Mouse (Mus musculus): Measurements from ENCODE around the gene Acsm1. TPM values are rescaled to one million over a fixed set of nuclear protein-coding genes. Genes with fewer than 3 reads are reported as not detected.
A peak's percentile ranks its signal among the peaks of the same experiment; 100 is the strongest.

Gene Acsm1
- polyA plus RNA-seq, 1 experiment from 2014 or later, result not detected

- 81% methylated on average over 2 of the region's 2 CpGs for WGBS
Measured at GRCm38 (mm10) chr7:119601195-119601953, 5.5 kb upstream of the Acsm1 start.

GRCm38 (mm10) chr7:119601954-119602317 is 4.9 kb upstream of the Acsm1 start:
- ATAC-seq (replicated peaks; ENCODE audit: insufficient number of reproducible peaks, low FRiP score, low TSS enrichment, low read depth) (no peak), DNase-seq (ENCODE audit: low spot score) (no peak)
- no peaks in the 10 kb centered on the region for H3K9me3 ChIP-seq (replicated peaks; ENCODE audit: control insufficient read depth, low read length)
- H3K27ac ChIP-seq (replicated peaks; ENCODE audit: low read depth, low read length), result no peak overlapping the region
- WGBS, result 56% methylated on average over 1 of the region's 1 CpGs
- H3K4me3 ChIP-seq (ENCODE audit: low read depth, low read length), result no peak overlapping the region
- no peak overlapping the region for H3K4me2 ChIP-seq (ENCODE audit: low read depth, low read length)
- H3K27me3 ChIP-seq (ENCODE audit: control insufficient read depth, insufficient read depth, low read length), result no peaks in the 10 kb centered on the region
- no peaks in the 10 kb centered on the region for H3K36me3 ChIP-seq (replicated peaks; ENCODE audit: control insufficient read depth, insufficient read depth, low read depth, low read length)
- H3K9ac ChIP-seq (replicated peaks; ENCODE audit: low read length), result no peak overlapping the region
- H3K4me1 ChIP-seq (ENCODE audit: control insufficient read depth, insufficient read depth, low read length), result no peaks in the 10 kb centered on the region

More at GRCm38 (mm10) chr7:119601195-119601953, 5.5 kb upstream of the Acsm1 start:
- Histone ChIP-seq H3K9me3 (replicated peaks; ENCODE audit: control insufficient read depth, low read length) (no peaks in the 10 kb centered on the region), H3K27ac (replicated peaks; ENCODE audit: low read depth, low read length) (no peak overlapping the region), H3K9ac (replicated peaks; ENCODE audit: low read length) (no peak overlapping the region), H3K27me3 (ENCODE audit: control insufficient read depth, insufficient read depth, low read length) (no peaks in the 10 kb centered on the region), H3K36me3 (replicated peaks; ENCODE audit: control insufficient read depth, insufficient read depth, low read depth, low read length) (no peaks in the 10 kb centered on the region), H3K4me2 (ENCODE audit: low read depth, low read length) (no peak overlapping the region), H3K4me3 (ENCODE audit: low read depth, low read length) (no peak overlapping the region), H3K4me1 (ENCODE audit: control insufficient read depth, insufficient read depth, low read length) (no peaks in the 10 kb centered on the region)
- ATAC-seq (replicated peaks; ENCODE audit: insufficient number of reproducible peaks, low FRiP score, low TSS enrichment, low read depth), result no peak
- no peak for DNase-seq (ENCODE audit: low spot score)

- ATAC-seq (replicated peaks; ENCODE audit: insufficient number of reproducible peaks, low FRiP score, low TSS enrichment, low read depth), result no peak
- Histone ChIP-seq H3K27me3 (ENCODE audit: control insufficient read depth, insufficient read depth, low read length) (no peaks in the 10 kb centered on the region), H3K4me3 (ENCODE audit: low read depth, low read length) (no peak overlapping the region), H3K4me1 (ENCODE audit: control insufficient read depth, insufficient read depth, low read length) (no peaks in the 10 kb centered on the region), H3K4me2 (ENCODE audit: low read depth, low read length) (no peak overlapping the region), H3K9ac (replicated peaks; ENCODE audit: low read length) (no peak overlapping the region), H3K9me3 (replicated peaks; ENCODE audit: control insufficient read depth, low read length) (no peaks in the 10 kb centered on the region), H3K36me3 (replicated peaks; ENCODE audit: control insufficient read depth, insufficient read depth, low read depth, low read length) (no peaks in the 10 kb centered on the region), H3K27ac (replicated peaks; ENCODE audit: low read depth, low read length) (no peak overlapping the region)
- DNase-seq (ENCODE audit: low spot score), result no peak
- WGBS, result 82% methylated on average over 2 of the region's 2 CpGs
Measured at GRCm38 (mm10) chr7:119604903-119605483, 1.8 kb upstream of the Acsm1 start.

GRCm38 (mm10) chr7:119605926-119606663 is 731 bp upstream of the Acsm1 start:
- Histone ChIP-seq H3K9me3 (replicated peaks; ENCODE audit: control insufficient read depth, low read length) (no peaks in the 10 kb centered on the region), H3K4me1 (ENCODE audit: control insufficient read depth, insufficient read depth, low read length) (no peaks in the 10 kb centered on the region), H3K27me3 (ENCODE audit: control insufficient read depth, insufficient read depth, low read length) (no peaks in the 10 kb centered on the region), H3K36me3 (replicated peaks; ENCODE audit: control insufficient read depth, insufficient read depth, low read depth, low read length) (no peaks in the 10 kb centered on the region), H3K4me3 (ENCODE audit: low read depth, low read length) (no peak overlapping the region), H3K27ac (replicated peaks; ENCODE audit: low read depth, low read length) (no peak overlapping the region), H3K4me2 (ENCODE audit: low read depth, low read length) (no peak overlapping the region), H3K9ac (replicated peaks; ENCODE audit: low read length) (no peak overlapping the region)
- ATAC-seq (replicated peaks; ENCODE audit: insufficient number of reproducible peaks, low FRiP score, low TSS enrichment, low read depth) (no peak), DNase-seq (ENCODE audit: low spot score) (no peak)
- WGBS, result 78% methylated on average over 9 of the region's 9 CpGs

- 74% methylated on average over 9 of the region's 9 CpGs for WGBS
Measured at GRCm38 (mm10) chr7:119607796-119608515, 1.1 kb downstream of the Acsm1 start.

GRCm38 (mm10) chr7:119616531-119616930 is 9.7 kb downstream of the Acsm1 start:
- 54% methylated on average over 1 of the region's 1 CpGs for WGBS
- Histone ChIP-seq H3K9ac (replicated peaks; ENCODE audit: low read length) (no peak overlapping the region), H3K4me3 (ENCODE audit: low read depth, low read length) (no peak overlapping the region), H3K4me2 (ENCODE audit: low read depth, low read length) (no peak overlapping the region), H3K4me1 (ENCODE audit: control insufficient read depth, insufficient read depth, low read length) (no peaks in the 10 kb centered on the region), H3K9me3 (replicated peaks; ENCODE audit: control insufficient read depth, low read length) (no peaks in the 10 kb centered on the region), H3K36me3 (replicated peaks; ENCODE audit: control insufficient read depth, insufficient read depth, low read depth, low read length) (no peaks in the 10 kb centered on the region), H3K27ac (replicated peaks; ENCODE audit: low read depth, low read length) (no peak overlapping the region), H3K27me3 (ENCODE audit: control insufficient read depth, insufficient read depth, low read length) (no peaks in the 10 kb centered on the region)
- no peak for ATAC-seq (replicated peaks; ENCODE audit: insufficient number of reproducible peaks, low FRiP score, low TSS enrichment, low read depth)
- DNase-seq (ENCODE audit: low spot score), result no peak

More at GRCm38 (mm10) chr7:119607796-119608515, 1.1 kb downstream of the Acsm1 start:
- Histone ChIP-seq H3K9me3 (replicated peaks; ENCODE audit: control insufficient read depth, low read length) (no peaks in the 10 kb centered on the region), H3K9ac (replicated peaks; ENCODE audit: low read length) (no peak overlapping the region), H3K27ac (replicated peaks; ENCODE audit: low read depth, low read length) (no peak overlapping the region), H3K36me3 (replicated peaks; ENCODE audit: control insufficient read depth, insufficient read depth, low read depth, low read length) (no peaks in the 10 kb centered on the region), H3K27me3 (ENCODE audit: control insufficient read depth, insufficient read depth, low read length) (no peaks in the 10 kb centered on the region), H3K4me3 (ENCODE audit: low read depth, low read length) (no peak overlapping the region), H3K4me1 (ENCODE audit: control insufficient read depth, insufficient read depth, low read length) (no peaks in the 10 kb centered on the region), H3K4me2 (ENCODE audit: low read depth, low read length) (no peak overlapping the region)
- no peak for DNase-seq (ENCODE audit: low spot score)
- ATAC-seq (replicated peaks; ENCODE audit: insufficient number of reproducible peaks, low FRiP score, low TSS enrichment, low read depth), result no peak

- Histone ChIP-seq H3K36me3 (replicated peaks; ENCODE audit: control insufficient read depth, insufficient read depth, low read depth, low read length) (no peaks in the 10 kb centered on the region), H3K4me2 (ENCODE audit: low read depth, low read length) (no peak overlapping the region), H3K9ac (replicated peaks; ENCODE audit: low read length) (no peak overlapping the region), H3K27me3 (ENCODE audit: control insufficient read depth, insufficient read depth, low read length) (no peaks in the 10 kb centered on the region), H3K4me1 (ENCODE audit: control insufficient read depth, insufficient read depth, low read length) (no peaks in the 10 kb centered on the region), H3K4me3 (ENCODE audit: low read depth, low read length) (no peak overlapping the region), H3K9me3 (replicated peaks; ENCODE audit: control insufficient read depth, low read length) (no peaks in the 10 kb centered on the region), H3K27ac (replicated peaks; ENCODE audit: low read depth, low read length) (no peak overlapping the region)
- DNase-seq (ENCODE audit: low spot score) (no peak), ATAC-seq (replicated peaks; ENCODE audit: insufficient number of reproducible peaks, low FRiP score, low TSS enrichment, low read depth) (0 out of 2 replicates have a peak, but pooled peaks have one; percentile 29)
- 80% methylated on average over 6 of the region's 6 CpGs for WGBS
Measured at GRCm38 (mm10) chr7:119617593-119617992, 10.8 kb downstream of the Acsm1 start.
